ENCODE assay signal across 9 mouse cellular contexts in genomic region chr11:76026527-76027138, GRCm38 (mm10). TPM values are rescaled to one million over a fixed set of nuclear protein-coding genes. Genes with fewer than 3 reads are reported as not detected.
DNase-seq lines count a peak whose midpoint lies in the region; ATAC-seq lines count a peak whose summit lies in the region.
"Had no signal": no experiment of that assay in that cellular context is flagged by ENCODE, and none has a peak within 500 bp of the region (broad histone marks: within the 10 kb centered on the region; RNA-seq: fewer than 3 reads in every experiment).

No protein-coding gene starts in this region.

- 3% methylated on average over 13 of the region's 14 CpGs for whole genome bisulfite sequencing in limb, embryonic 13.5 days

- peaks cover 26% of the 10 kb centered on the region for H3K36me3 ChIP-seq in limb, embryonic 13.5 days

- no peaks in the 10 kb centered on the region for H3K27me3 ChIP-seq in limb, embryonic 13.5 days

- peak overlapping the region; percentile 83 for H3K4me3 ChIP-seq in limb, embryonic 13.5 days

- peaks cover 32% of the 10 kb centered on the region for H3K4me1 ChIP-seq in limb, embryonic 13.5 days

- H3K4me2 ChIP-seq in limb, embryonic 13.5 days (replicated peaks), result peak overlapping the region; percentile 79

- ATAC-seq in limb, embryonic 13.5 days (ENCODE audit: low FRiP score, low read depth), result no peak

- H3K9me3 ChIP-seq in limb, embryonic 13.5 days, result no peaks in the 10 kb centered on the region

- H3K9ac ChIP-seq in limb, embryonic 13.5 days, result peak overlapping the region; percentile 87

- DNase-seq in embryo, embryonic 10.5 days (ENCODE audit: low spot score), result peak; percentile 44
- DNase-seq in embryo, embryonic 11 days, result no peak
- peak; percentile 12 for DNase-seq in thymus, postnatal 14 days
- DNase-seq in thymus, postnatal 25 days, result no peak
- DNase-seq in layer of hippocampus, adult 9-11 months, result no peak
- DNase-seq in right cerebral cortex, postnatal 10 days (ENCODE audit: low spot score in 2 of 2), result no peak
- DNase-seq in right cerebral cortex, adult 2 months (ENCODE audit: low spot score in 2 of 2), result no peak

- peak overlapping the region; percentile 78 for H3K27ac ChIP-seq in limb, embryonic 13.5 days
- H3K27ac ChIP-seq: macrophage had no signal

RNA-seq across cellular contexts. Expression of gene Rflnb, which starts 0.9 kb away (rescaled TPM):
- polyA plus RNA-seq in limb, embryonic 13.5 days (2015; fragmentation: Nextera tagmentation; extraction: Ambion mirVana), result 51.3 and 52.1 TPM in 2 replicates

RNA-seq across cellular contexts. Expression of gene 1700016K19Rik, which starts 26.9 kb away (rescaled TPM):
- 0.22 and 0.64 TPM in 2 replicates for polyA plus RNA-seq in limb, embryonic 13.5 days (2015; fragmentation: Nextera tagmentation; extraction: Ambion mirVana)
- polyA plus RNA-seq: macrophage had no signal

Comparison
In these comparisons a context has a peak if more than half of its experiments do, and no peak if none do; other contexts are left out.
1. DNase-seq: peak in embryo, embryonic 10.5 days (single experiment) and thymus, postnatal 14 days (single experiment); none in embryo, embryonic 11 days (single experiment), thymus, postnatal 25 days (single experiment), layer of hippocampus, adult 9-11 months (single experiment), right cerebral cortex, postnatal 10 days (0 of 2) and right cerebral cortex, adult 2 months (0 of 2).